Mouse (Mus musculus) colon, adult 2 months (tissue): ENCODE data around the gene Yars. TPM values are rescaled to one million over a fixed set of nuclear protein-coding genes. Genes with fewer than 3 reads are reported as not detected.

Source experiments
- polyA plus RNA-seq: library from polyadenylated mRNA; depleted of rRNA; stranded (reverse); fragments of >200 nt; gene quantifications from 2 replicates; pipeline ENCODE4 v1.2.3, GENCODE M21; 2012; rRNA removed

Yars gene
- 17.5 and 19.0 TPM in 2 replicates for polyA plus RNA-seq

GRCm38 (mm10) chr4:129189542-129190519 lies at the start of gene Yars, which contains the start of gene S100pbp:
Gene Yars, plus strand, starts transcription at chr4:129189760.
Gene S100pbp, minus strand, starts transcription at chr4:129189727.

GRCm38 (mm10) chr4:129261196-129261595 lies 71.6 kb downstream of the Yars start, which contains the start of gene C77080:
Gene C77080, minus strand, starts transcription at chr4:129261404.

Other genes starting within 250 kb of the Yars start
- gene Azin2, start 227.3 kb upstream of the Yars start, polyA plus RNA-seq, result 6.8 and 6.9 TPM in 2 replicates
- gene Ak2, start 197.8 kb upstream of the Yars start, polyA plus RNA-seq, result 84.7 and 88.1 TPM in 2 replicates
- 103 and 113 TPM in 2 replicates for gene Rnf19b, start 131.5 kb upstream of the Yars start, polyA plus RNA-seq
- gene Tmem54, start 84.2 kb upstream of the Yars start, polyA plus RNA-seq, result 336 and 579 TPM in 2 replicates
- 0.54 and 0.65 TPM in 2 replicates for gene Hpca, start 67.7 kb upstream of the Yars start, polyA plus RNA-seq
- 8.6 and 9.0 TPM in 2 replicates for gene Fndc5, start 52.8 kb upstream of the Yars start, polyA plus RNA-seq
- gene S100pbp, start within 50 bp of the Yars start, polyA plus RNA-seq, result 7.0 and 8.4 TPM in 2 replicates
- 206 and 217 TPM in 2 replicates for gene C77080, start 71.6 kb downstream of the Yars start, polyA plus RNA-seq
- gene Sync, start 97.9 kb downstream of the Yars start, polyA plus RNA-seq, result 2.8 TPM in 2 replicates
- gene Rbbp4, start 145.6 kb downstream of the Yars start, polyA plus RNA-seq, result 12.2 and 13.3 TPM in 2 replicates
- gene Zbtb8os, start 145.9 kb downstream of the Yars start, polyA plus RNA-seq, result 8.0 and 8.2 TPM in 2 replicates
- 9.0 and 13.0 TPM in 2 replicates for gene Zbtb8a, start 188.4 kb downstream of the Yars start, polyA plus RNA-seq